ENCODE assay signal across 8 mouse cellular contexts in the genomic region with DNA sequence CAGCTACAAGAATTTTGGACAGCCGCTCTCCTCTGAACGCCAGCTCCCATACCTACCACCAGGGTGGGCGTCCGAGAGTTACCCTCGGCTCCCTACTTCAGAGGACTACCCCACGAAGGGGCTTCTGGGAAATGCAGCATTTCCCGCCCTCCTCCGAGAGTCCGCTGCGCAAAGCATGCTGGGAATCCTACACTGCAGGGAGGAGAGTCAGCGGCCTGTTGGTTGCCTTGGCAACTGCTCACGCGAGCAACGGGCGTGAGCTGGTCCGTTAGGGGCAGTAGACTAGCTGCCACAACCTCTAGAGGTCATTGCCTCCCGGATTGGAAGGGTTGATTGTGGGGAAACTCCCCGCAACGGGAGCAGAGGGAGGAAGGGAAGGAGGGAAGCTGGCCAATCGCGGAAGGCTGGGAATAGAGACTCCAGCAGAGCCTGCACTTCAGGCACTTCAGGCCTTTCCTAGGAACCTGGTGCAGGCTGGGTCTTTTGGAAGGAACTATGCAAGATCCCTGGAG. TPM values are rescaled to one million over a fixed set of nuclear protein-coding genes. Genes with fewer than 3 reads are reported as not detected.
A peak's percentile ranks its signal among the peaks of the same experiment; 100 is the strongest.
DNase-seq lines count a peak whose midpoint lies in the region; ATAC-seq and TF ChIP-seq lines count a peak whose summit lies in the region.

A gene (minus strand): TSS at position 177 of the 512 bp plus-strand sequence.

- peaks cover 4% of the 10 kb centered on the region; the same call in 1 of the 2 replicates for H3K27me3 ChIP-seq in E14TG2a.4 (ENCODE audit: insufficient read depth, low read length)
- peaks cover 14% of the 10 kb centered on the region; the same call in 1 of the 2 replicates for H3K27me3 ChIP-seq in forebrain, embryonic 11.5 days (ENCODE audit: control insufficient read depth, insufficient read depth, low read length)
- H3K27me3 ChIP-seq in heart, embryonic 15.5 days = 0 out of 2 replicates have a peak, but pooled peaks cover 2% of the 10 kb centered on the region
- H3K27me3 ChIP-seq in liver, embryonic 12.5 days (replicated peaks) = peaks cover 24% of the 10 kb centered on the region
- no peaks in the 10 kb centered on the region for H3K27me3 ChIP-seq in splenic B cell, adult 2 months (ENCODE audit: control insufficient read depth, insufficient read depth, low read length, poor library complexity, severe bottlenecking)

- peak within 1 kb of the TSS; percentile 52 for H3K9ac ChIP-seq in forebrain, embryonic 11.5 days (ENCODE audit: low read length)
- H3K9ac ChIP-seq in heart, embryonic 15.5 days = peak within 1 kb of the TSS; percentile 58
- peak within 1 kb of the TSS; percentile 78 for H3K9ac ChIP-seq in liver, embryonic 12.5 days

- H3K9me3 ChIP-seq in E14TG2a.4 (ENCODE audit: low read length) = no peaks in the 10 kb centered on the region
- no peaks in the 10 kb centered on the region for H3K9me3 ChIP-seq in forebrain, embryonic 11.5 days (ENCODE audit: control insufficient read depth, low read length)
- H3K9me3 ChIP-seq in heart, embryonic 15.5 days (replicated peaks) = no peaks in the 10 kb centered on the region
- no peaks in the 10 kb centered on the region for H3K9me3 ChIP-seq in liver, embryonic 12.5 days (replicated peaks)

- peak within 1 kb of the TSS; percentile 55 for H3K4me2 ChIP-seq in forebrain, embryonic 11.5 days (ENCODE audit: low read depth, low read length, severe bottlenecking)
- H3K4me2 ChIP-seq in heart, embryonic 15.5 days = peak within 1 kb of the TSS; percentile 82
- H3K4me2 ChIP-seq in liver, embryonic 12.5 days = peak within 1 kb of the TSS; percentile 86

- peak within 1 kb of the TSS; percentile 26; the same call in 1 of the 2 replicates for H3K27ac ChIP-seq in forebrain, embryonic 11.5 days (ENCODE audit: low read depth, low read length)
- H3K27ac ChIP-seq in heart, embryonic 15.5 days = peak within 1 kb of the TSS; percentile 83
- H3K27ac ChIP-seq in liver, embryonic 12.5 days = peak within 1 kb of the TSS; percentile 81

- H3K4me1 ChIP-seq in E14TG2a.4 (replicated peaks; ENCODE audit: low read depth, low read length) = peaks cover 71% of the 10 kb centered on the region
- peaks cover 4% of the 10 kb centered on the region for H3K4me1 ChIP-seq in forebrain, embryonic 11.5 days (replicated peaks; ENCODE audit: control insufficient read depth, insufficient read depth, low read length)
- H3K4me1 ChIP-seq in heart, embryonic 15.5 days (replicated peaks) = peaks cover 41% of the 10 kb centered on the region
- peaks cover 60% of the 10 kb centered on the region for H3K4me1 ChIP-seq in liver, embryonic 12.5 days

- peak within 1 kb of the TSS; percentile 77 for H3K4me3 ChIP-seq in E14TG2a.4 (replicated peaks; ENCODE audit: low read length)
- peak within 1 kb of the TSS; percentile 27 for H3K4me3 ChIP-seq in forebrain, embryonic 11.5 days (ENCODE audit: low read depth, low read length)
- peak within 1 kb of the TSS; percentile 59 for H3K4me3 ChIP-seq in heart, embryonic 15.5 days
- H3K4me3 ChIP-seq in liver, embryonic 12.5 days = peak within 1 kb of the TSS; percentile 65

- under 1% methylated on average over 21 of the region's 21 CpGs for WGBS in forebrain, embryonic 11.5 days
- WGBS in heart, embryonic 15.5 days = under 1% methylated on average over 21 of the region's 21 CpGs
- WGBS in liver, embryonic 12.5 days (ENCODE audit: insufficient replicate concordance) = under 1% methylated on average over 21 of the region's 21 CpGs

- DNase-seq in c-Kit-positive CD71-positive TER-119-negative erythroid progenitor cells, embryonic 14.5 days (ENCODE audit: low read depth) = peak; percentile 90
- DNase-seq in forebrain, embryonic 11.5 days (ENCODE audit: low spot score) = peak; percentile 96
- DNase-seq in kidney, postnatal 14 days = peak; percentile 97
- DNase-seq in naive thymus-derived CD4-positive, alpha-beta T cell, adult 2 months (ENCODE audit: low read depth) = peak; percentile 70
- peak; percentile 76 for DNase-seq in splenic B cell, adult 2 months (ENCODE audit: low read depth, low spot score)

- H3K36me3 ChIP-seq in E14TG2a.4 (ENCODE audit: insufficient read depth, low read length) = no peaks in the 10 kb centered on the region
- H3K36me3 ChIP-seq in forebrain, embryonic 11.5 days (ENCODE audit: control insufficient read depth, insufficient read depth, low read length) = no peaks in the 10 kb centered on the region
- H3K36me3 ChIP-seq in heart, embryonic 15.5 days = no peaks in the 10 kb centered on the region
- no peaks in the 10 kb centered on the region for H3K36me3 ChIP-seq in liver, embryonic 12.5 days
- H3K36me3 ChIP-seq in splenic B cell, adult 2 months (ENCODE audit: control insufficient read depth, insufficient read depth, low read length, poor library complexity, severe bottlenecking) = no peaks in the 10 kb centered on the region

- peak; percentile 91 for ATAC-seq in forebrain, embryonic 11.5 days (replicated peaks; ENCODE audit: low FRiP score)
- ATAC-seq in heart, embryonic 15.5 days (replicated peaks; ENCODE audit: insufficient number of reproducible peaks, insufficient read depth, low FRiP score, low read depth) = peak; percentile 88
- ATAC-seq in liver, embryonic 12.5 days = peak; percentile 85

- peak; percentile 28 for TF ChIP-seq CTCF in E14TG2a.4 (conservative IDR thresholded peaks at IDR 0.05; ENCODE audit: low read length)

RNA-seq across cellular contexts. Expression of the gene that starts here (rescaled TPM):
- 6.9 and 8.8 TPM in 2 replicates for polyA plus RNA-seq in forebrain, embryonic 11.5 days (2014; fragmentation: Nextera tagmentation; extraction: Ambion mirVana)
- 10.4 and 16.3 TPM in 2 replicates for polyA plus RNA-seq in heart, embryonic 15.5 days (2015; fragmentation: Nextera tagmentation; extraction: Ambion mirVana)
- polyA plus RNA-seq in liver, embryonic 12.5 days (2016; fragmentation: Nextera tagmentation; extraction: Ambion mirVana) = 32.8 and 33.9 TPM in 2 replicates

Comparison
In these comparisons a context has a peak if more than half of its experiments do, and no peak if none do; other contexts are left out.
1. Peak in every context shown above with its lines: DNase-seq, ATAC-seq, H3K4me3 ChIP-seq and H3K27ac ChIP-seq.
2. H3K4me3 ChIP-seq: peak in every context shown above with its lines; median percentile 77 in E14TG2a.4; 65 in liver, embryonic 12.5 days; 59 in heart, embryonic 15.5 days; 27 in forebrain, embryonic 11.5 days.
3. H3K27ac ChIP-seq: peak in every context shown above with its lines; median percentile 83 in heart, embryonic 15.5 days; 81 in liver, embryonic 12.5 days; 26 in forebrain, embryonic 11.5 days.